Mouse (Mus musculus): ENCODE results near the gene Gm28038.

GRCm38 (mm10) chr2:30264671-30265519, 15.9 kb upstream of the Gm28038 start:
- TF ChIP-seq CTCF (conservative IDR thresholded peaks at IDR 0.05; ENCODE audit: insufficient read depth, insufficient read length, low read depth, low read length) (no peak), POLR2A (IDR thresholded peaks at IDR 0.05; ENCODE audit: low read depth, low read length) (no peak)
